In the genomic region with DNA sequence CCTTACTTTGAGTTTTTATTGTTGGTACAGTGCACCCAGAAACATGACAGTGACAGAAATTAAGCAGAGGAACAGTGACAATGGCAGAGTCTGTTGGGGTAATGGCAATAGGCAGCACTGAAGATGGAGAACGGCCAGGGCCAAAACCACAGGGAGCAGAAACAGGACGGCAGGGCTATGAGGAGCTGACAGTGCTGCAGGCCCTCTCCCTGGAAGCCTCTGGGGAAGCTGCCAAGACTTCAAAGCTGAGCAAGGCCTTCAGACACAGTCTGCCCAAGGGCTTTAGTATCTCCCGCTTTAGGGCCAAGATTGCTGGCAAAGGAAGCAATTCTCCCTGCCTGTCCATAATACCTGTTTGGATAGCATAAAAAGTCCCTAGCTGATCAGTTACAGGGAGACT, we compare ENCODE assay signal across 11 mouse cellular contexts. TPM values are rescaled to one million over a fixed set of nuclear protein-coding genes. Genes with fewer than 3 reads are reported as not detected.
DNase-seq lines count a peak whose midpoint lies in the region; ATAC-seq lines count a peak whose summit lies in the region.
"Had no signal": no experiment of that assay in that cellular context is flagged by ENCODE, and none has a peak within 500 bp of the region (broad histone marks: within the 10 kb centered on the region; RNA-seq: fewer than 3 reads in every experiment).

No protein-coding gene starts in this region.

- peak; percentile 30 for DNase-seq in kidney, postnatal 10 days
- DNase-seq in kidney, adult 9 months, result no peak
- peak; percentile 23 for DNase-seq in right cerebral cortex, adult 18-20 months
- no peak for DNase-seq in right cerebral cortex, postnatal 25 days
- peak; percentile 96 for DNase-seq in brain, adult 2 months (ENCODE audit: low read depth, low spot score)
- DNase-seq in testis, postnatal 10 days (ENCODE audit: low spot score), result peak; percentile 56
- no peak for DNase-seq in frontal cortex, postnatal 25 days (ENCODE audit: low spot score in 2 of 2)
- DNase-seq: heart, adult 18-20 months; thymus, postnatal 25 days had no signal

- no peak for ATAC-seq in megakaryocyte-erythroid progenitor cell, adult 5-6 weeks (replicated peaks; ENCODE audit: low FRiP score, low TSS enrichment, poor library complexity, severe bottlenecking)
- ATAC-seq: intestine, embryonic 16.5 days had no signal

RNA-seq across cellular contexts. Expression of a gene that starts 33.9 kb away (rescaled TPM):
- 186 and 189 TPM in 2 replicates for total RNA-seq in megakaryocyte-erythroid progenitor cell, adult 5-6 weeks (2014; fragmentation: Nextera tagmentation)
- 134 and 158 TPM in 2 replicates for total RNA-seq in megakaryocyte-erythroid progenitor cell, adult 5-6 weeks (2017)

Comparison
In these comparisons a context has a peak if more than half of its experiments do, and no peak if none do; other contexts are left out.
1. DNase-seq: peak in kidney, postnatal 10 days (single experiment), right cerebral cortex, adult 18-20 months (single experiment), brain, adult 2 months (single experiment) and testis, postnatal 10 days (single experiment); none in kidney, adult 9 months (single experiment), right cerebral cortex, postnatal 25 days (single experiment) and frontal cortex, postnatal 25 days (0 of 2).